Mouse (Mus musculus) heart, adult 18-20 months (tissue): Measurements from ENCODE around the gene Siah3. TPM values are rescaled to one million over a fixed set of nuclear protein-coding genes. Genes with fewer than 3 reads are reported as not detected.

Experiments used
- DNase-seq, 2 experiments: peaks; one replicate each; pipeline ENCODE4 v3.0.0; 2021 to 2022; ENCODE audit warnings: mixed read lengths in 1 of 2
- total RNA-seq, 2 experiments: library from RNA; stranded (reverse); gene quantifications; 2 replicates each; pipeline ENCODE4 v1.2.3; 2021

Siah3 gene
- total RNA-seq, 2 experiments from 2014 or later, result not detected

GRCm38 (mm10) chr14:75463171-75463570 is 7.4 kb downstream of the Siah3 start:
- no peak for DNase-seq

DNA sequence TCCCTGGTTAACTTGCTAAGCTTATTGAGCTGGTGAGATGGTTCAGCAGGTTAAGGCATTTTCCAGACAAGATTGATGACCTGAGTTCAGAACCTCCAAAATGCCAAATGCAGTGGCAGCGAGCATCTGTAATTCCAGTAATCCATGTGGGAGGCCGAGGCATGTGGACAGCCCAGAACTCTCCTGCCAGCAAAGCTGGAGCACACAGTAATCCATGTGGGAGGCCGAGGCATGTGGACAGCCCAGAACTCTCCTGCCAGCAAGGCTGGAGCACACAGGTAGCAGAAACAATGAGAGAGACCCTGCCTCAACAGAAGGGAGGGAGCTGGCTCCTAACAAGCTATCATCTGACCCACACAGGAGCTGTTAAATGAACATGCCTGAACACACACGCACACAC is 13.2 kb downstream of the Siah3 start:
- peak in 1 of 2 experiments; percentile 10 for DNase-seq

DNA sequence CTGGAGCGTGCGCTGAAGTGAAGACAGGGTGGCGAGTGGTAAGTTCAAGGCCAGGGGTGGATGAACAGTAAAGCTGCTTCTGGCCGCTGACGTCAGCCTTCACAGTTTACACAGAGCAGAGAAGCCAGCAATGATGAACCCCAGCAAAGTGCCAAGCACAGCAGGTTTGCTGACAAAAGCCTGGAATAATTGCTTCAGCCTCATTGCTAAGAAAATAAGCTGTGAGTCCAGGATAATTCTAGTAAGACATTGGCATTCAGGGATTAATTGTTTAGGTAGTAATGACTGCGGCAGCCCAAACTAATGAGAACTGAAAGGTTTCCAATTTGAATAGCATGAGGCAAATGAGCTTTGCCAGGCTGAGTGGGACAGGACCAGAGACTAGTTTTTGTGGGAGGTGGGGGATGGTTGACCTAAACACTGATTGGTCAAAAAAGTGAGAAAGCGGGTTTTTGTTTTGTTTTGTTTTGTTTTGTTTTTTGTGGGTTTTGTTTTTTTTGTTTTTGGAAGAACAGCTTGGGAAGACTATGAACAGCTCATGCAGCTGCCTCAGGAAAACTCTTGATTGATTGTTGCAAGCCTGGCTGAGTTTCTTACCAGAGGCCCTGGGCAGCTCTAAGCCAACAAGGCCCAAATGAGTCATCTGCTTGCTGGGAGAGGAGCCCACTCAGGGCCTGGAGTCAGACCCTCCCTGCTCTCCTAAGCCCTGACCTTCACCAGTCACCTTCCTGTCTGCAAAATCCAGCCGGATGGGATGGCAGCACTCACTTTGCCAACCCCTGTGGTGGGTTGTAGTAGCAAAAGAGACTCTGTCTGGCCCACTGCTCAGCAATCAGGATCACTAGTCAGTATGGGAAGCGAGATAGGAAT is 17.5 kb downstream of the Siah3 start:
- DNase-seq, result peak; percentile 17 to 22

DNA sequence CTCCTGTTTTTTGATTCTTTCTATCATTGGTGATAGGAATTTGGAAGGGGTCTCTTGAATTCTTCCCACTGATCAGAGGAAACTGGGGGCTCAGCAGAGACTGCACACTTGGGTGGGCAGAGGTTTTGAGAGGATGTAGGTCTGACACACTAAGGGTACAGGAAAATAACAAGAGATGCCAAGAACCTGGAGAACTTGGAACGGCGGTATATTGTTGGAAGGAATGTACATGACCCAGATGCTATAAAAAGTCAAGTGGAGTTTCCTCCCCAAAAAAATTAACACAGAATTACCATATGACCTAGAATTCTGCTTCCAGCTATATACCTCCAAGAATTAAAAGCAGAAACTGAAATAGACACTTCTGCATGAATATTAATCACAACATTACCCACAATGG is 20.1 kb downstream of the Siah3 start:
- no peak for DNase-seq

DNA sequence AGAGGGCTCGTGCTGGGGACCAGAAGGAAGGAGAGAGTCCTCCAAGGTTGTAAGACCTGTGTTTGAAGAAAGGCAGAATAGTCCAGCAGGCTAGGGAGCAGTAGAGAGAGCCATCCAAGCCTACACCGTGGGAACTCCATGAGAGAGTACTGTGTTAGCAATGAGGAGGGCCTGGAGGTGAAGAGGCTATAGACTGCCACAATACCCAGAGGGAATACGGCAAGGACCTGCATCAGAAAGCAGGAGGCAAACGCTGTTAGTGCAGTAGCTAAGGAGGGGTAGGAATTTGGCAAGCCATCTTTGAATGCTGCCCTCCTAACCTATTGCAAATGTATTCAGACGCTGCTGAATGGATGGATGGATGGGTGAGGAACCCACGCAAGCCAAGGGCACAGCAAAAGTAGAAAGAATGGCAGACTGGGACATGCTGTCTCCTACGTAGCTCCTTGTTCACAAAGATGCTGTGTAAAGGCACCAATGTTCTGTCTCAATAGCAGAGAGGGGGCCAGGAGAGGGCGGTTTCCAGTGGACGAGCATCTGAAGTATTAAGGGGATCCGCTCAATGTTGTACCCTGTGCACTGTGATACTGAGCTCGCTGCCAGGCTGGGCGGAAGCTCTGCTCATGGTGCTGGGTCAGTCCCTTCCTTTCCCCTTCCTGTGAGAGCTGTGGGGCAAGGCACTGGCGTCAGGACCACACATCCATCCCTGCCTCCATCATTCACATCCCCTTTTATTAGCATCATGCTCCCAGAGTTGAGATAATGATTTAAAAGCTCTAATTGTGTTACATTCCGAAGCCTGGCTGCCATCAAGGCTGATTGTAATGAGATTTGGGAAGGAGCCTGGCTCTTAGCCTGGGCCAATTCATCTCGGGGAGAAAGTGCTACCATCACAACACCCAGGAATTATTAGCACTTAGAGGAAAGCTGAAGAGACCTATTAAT is 26.7 kb downstream of the Siah3 start:
- no peak for DNase-seq

GRCm38 (mm10) chr14:75483176-75483546 is 27.4 kb downstream of the Siah3 start:
- no peak for DNase-seq

DNA sequence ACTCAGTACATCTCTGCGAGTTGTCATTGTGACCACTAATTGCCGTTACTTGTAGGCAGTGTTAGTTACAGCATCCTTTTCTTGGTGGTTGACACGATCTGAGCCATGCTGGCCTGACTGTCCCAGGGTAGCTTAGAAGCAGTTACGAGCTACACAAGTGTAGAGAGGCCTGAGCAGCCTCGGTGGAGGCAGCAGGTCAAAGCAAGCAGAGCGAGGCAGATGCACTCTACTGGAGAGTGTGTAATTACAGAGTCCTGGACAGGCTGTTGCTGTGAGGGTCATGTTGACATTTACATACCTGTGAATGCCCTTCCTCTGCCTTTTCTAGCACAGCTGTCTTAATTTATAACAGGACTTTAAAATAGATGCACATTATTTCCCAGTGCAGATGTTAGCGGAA is 32.1 kb downstream of the Siah3 start:
- DNase-seq, result no peak

GRCm38 (mm10) chr14:75493555-75494194 is 37.9 kb downstream of the Siah3 start:
- no peak for DNase-seq

GRCm38 (mm10) chr14:75494926-75495325 is 39.1 kb downstream of the Siah3 start:
- no peak for DNase-seq

DNA sequence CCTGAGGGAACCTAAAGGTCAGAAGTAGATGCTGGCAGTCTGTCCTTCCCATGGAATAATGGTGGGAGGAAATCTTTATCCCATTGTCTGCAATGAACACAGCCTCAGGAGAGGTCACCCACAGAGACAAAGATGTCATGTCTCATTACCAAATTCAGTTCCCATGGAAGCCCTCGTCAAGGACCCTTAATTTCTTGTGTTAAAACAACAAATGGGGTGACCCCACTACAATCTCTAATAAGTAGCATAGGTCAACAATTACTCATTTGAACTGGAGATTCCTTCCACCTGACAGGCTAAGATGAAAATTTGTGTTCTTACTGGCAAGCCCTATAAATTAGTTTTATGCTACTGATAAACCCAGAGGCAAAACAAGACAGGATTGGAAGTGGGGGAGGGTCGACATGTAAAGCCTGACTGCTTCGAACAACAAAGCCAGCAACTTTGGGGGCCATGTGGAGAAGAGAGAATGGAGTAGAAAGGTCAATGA is 45.8 kb downstream of the Siah3 start:
- DNase-seq, result no peak

DNA sequence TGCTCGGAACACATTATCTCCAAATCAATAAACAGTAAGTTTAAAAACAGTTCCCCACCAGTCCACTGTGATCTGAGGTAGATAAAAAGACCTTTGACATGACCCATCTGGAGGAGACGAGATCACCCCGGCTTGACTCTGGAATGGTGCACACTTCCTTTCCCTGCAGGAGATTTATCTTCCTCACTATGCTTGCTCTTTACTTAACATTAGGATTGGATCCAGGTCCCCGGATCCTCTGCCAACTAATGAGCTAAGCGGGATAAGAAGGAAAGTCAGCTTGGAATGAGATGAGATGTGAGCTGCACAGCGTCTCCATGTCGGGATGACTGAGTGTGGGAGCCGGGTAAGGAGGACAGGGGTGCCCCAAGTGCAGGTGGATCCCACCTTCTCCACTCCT is 46.7 kb downstream of the Siah3 start:
- peak; percentile 26 to 55 for DNase-seq

DNA sequence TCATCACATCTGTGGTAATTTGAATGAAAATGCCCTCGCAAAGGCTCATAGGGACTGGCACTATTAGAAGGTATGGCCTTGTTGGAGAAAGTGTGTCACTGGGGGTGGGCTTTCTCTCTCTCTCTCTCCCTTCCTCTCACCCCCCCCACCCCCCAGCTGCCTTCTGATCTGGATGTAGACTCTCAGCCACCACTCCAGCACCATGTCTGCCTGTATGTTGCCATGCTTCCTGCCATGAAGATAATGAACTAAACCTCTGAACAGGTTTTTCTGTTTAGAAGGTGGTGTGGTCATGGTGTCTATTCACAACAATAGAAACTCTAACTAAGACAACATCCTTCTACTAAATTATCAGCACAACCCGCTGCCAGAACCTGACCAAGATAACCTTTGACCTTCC is 48.5 kb downstream of the Siah3 start:
- no peak for DNase-seq

GRCm38 (mm10) chr14:75505126-75505840 is 49.5 kb downstream of the Siah3 start:
- DNase-seq, result no peak

- DNase-seq, result no peak
Observed at GRCm38 (mm10) chr14:75506246-75506645, 50.5 kb downstream of the Siah3 start.

DNA sequence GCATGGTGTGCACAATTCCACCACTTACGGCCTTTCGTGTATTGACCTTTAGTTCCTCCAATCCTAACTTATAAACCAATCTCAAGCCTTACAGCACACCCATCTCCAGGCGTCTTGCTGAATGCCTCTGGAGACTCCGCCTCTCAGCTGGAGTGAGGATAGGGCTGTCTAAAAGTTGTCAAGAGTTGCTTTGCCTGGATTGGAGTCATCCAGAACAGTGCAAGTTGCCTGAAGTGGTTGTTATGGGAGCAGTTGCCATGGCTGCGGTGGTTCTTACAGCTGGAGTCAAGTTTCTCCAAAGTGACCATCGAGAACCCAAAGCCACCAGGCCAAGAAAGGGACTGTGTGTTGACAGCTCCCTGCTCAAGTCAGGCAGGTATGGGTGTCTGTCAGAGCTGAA is 54.3 kb downstream of the Siah3 start:
- no peak for DNase-seq

DNA sequence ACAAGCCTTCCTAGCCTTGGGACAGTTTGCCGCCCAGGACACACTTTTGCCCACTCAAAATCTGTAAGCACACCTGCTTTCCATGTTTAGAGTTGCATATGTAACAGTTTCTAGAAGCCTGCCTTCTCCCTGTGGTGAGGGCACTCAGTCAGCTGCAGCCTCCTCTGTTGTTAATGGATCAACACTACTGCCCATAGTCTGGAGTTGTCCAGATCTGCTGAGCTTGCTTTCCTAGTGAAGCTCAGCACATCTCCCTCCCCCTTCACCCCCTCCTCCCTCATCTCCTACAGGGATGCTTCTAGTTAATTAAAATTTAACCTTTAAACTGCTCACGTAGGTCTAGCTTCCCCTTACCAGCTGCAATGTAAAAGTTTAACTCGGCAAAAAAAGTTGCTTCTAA is 57.2 kb downstream of the Siah3 start:
- no peak for DNase-seq

GRCm38 (mm10) chr14:75516161-75516560 is 60.4 kb downstream of the Siah3 start:
- no peak for DNase-seq

- DNase-seq, result no peak
Observed at GRCm38 (mm10) chr14:75516917-75517595, 61.3 kb downstream of the Siah3 start.

GRCm38 (mm10) chr14:75518196-75518887 is 62.6 kb downstream of the Siah3 start:
- DNase-seq, result no peak

GRCm38 (mm10) chr14:75518899-75519298 is 63.1 kb downstream of the Siah3 start:
- no peak for DNase-seq

- no peak for DNase-seq
Observed at GRCm38 (mm10) chr14:75519668-75520067, 63.9 kb downstream of the Siah3 start.
